Mouse (Mus musculus): ENCODE results near the gene Pced1a.

Pced1a gene

DNA sequence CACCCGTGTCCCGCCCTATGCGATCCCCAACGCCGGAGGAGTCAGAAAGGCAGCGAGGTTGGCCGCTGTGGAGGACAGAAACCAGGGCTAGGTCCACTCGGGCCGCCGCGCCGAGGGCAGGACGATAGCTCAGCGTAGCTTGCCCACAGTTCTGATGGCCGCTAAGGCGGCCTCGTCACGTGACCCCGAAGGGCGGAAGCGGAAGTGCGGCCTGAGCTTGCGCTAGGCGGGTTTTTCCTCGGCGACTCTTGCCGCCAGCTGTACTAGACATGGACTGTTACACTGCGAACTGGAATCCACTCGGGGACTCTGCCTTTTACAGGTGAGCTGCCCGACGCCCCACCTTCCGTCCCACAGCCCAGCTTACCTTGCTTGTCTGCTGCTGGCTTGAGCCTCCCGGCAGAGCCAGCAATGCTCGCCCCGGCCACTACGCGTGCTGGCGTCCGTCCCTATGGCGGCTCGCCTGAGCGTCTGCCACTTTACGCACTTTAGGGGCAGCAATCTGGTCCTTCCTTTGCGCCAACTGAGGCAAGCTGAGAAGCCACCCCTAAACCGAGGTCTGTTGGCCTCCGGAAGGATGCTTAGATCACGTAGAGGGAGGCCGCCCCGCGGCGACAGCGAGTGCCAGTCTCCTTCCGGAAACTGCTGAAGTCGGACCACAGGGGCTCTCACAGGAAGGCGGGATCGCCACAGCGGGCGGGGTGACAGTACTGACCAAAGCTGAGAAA is at the start of gene Pced1a, which contains the start of gene Vps16:
Gene Pced1a, minus strand, starts transcription at position 576 of the 728 bp plus-strand sequence.
Gene Vps16, plus strand, starts transcription at position 214 of the 728 bp plus-strand sequence.
- WGBS = under 1% methylated on average over 58 of the region's 58 CpGs

DNA sequence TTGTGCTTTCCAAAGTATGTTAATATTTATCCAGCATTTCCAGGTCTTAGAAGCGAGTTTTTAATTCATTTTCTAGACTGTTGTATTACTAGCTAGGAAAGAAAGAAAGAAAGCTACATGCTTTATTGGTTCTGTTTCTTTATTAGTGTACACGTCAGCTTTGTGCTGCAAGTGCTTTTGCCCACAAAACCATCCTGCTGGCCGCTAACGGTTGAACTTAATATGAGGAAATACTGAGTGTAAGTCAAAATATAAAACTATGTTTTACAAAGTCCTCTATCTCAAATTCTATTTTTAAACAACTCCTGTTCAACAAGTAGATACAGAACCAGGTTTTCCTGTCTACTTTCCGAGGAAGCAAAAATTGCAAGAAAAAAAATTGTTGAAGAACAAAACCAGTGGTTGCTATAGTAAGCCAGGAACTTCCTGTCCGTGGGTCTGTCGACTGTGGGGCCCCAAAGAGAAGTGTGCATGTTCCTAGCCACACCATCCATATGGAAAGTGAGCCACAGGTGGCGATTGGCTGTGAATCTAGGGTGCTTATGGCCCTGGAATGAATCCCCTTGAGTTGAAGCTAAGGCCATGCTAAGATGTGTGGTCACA is 48.5 kb upstream of the Pced1a start:
- 39% methylated on average over 8 of the region's 8 CpGs for WGBS

DNA sequence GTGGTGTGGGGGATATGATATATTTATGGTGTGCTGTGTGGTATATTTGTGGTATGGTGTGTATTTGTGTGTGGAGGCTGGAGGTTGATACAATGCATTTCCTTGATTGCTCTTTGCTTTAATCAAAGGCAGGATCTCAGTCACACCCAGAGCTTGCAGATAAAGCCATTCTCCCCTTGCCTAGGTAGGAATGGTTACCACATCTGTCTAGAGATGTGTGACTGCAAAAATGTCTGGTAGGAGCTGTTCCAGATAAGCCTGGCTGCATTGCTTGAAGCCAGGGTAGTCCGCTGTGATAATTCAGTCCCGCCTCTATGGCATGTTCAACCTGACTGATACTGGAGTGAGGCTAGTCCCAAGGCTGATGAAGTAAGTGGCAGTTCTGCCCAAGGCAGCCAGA is 45.4 kb upstream of the Pced1a start:
- WGBS = 48% methylated on average over 2 of the region's 2 CpGs

DNA sequence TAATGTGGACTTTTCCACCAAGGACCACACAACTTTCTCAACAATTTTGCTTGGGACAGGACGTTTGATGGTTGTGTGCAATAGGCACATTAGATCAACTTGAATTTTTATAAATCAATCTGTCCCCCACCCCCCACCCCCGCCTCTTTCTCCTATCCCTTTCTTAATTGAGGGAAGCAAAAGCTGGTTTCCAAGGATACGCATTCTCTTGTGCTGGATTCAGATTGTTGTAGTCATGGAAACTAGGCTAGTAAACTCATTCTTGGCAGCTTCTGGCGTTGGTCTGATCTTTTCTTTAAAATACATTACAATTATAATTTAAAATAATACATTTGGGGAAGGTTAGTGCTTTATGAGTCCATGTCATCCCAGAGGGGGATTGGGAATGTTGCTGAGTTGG is 44.9 kb upstream of the Pced1a start:
- 29% methylated on average over 4 of the region's 4 CpGs for WGBS

DNA sequence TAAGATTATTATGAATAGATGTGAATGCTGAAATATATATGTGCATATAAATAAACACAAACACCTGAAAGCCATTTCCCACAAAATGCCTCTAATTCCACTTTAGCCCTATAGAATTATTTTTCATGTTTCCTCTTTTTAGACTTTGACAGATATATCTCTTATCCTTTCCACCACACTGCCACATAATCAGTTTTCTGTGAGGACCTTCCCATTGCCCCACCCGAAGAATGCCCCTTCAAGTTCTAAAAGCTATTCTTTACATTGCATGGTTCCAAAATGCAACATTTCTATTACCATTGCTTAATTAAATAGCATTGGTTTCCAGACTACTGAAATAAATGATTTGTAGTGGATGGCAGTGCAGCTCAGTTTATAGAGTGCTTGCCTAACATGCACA is 41.9 kb upstream of the Pced1a start:
- WGBS = 92% methylated on average over 1 of the region's 1 CpGs

DNA sequence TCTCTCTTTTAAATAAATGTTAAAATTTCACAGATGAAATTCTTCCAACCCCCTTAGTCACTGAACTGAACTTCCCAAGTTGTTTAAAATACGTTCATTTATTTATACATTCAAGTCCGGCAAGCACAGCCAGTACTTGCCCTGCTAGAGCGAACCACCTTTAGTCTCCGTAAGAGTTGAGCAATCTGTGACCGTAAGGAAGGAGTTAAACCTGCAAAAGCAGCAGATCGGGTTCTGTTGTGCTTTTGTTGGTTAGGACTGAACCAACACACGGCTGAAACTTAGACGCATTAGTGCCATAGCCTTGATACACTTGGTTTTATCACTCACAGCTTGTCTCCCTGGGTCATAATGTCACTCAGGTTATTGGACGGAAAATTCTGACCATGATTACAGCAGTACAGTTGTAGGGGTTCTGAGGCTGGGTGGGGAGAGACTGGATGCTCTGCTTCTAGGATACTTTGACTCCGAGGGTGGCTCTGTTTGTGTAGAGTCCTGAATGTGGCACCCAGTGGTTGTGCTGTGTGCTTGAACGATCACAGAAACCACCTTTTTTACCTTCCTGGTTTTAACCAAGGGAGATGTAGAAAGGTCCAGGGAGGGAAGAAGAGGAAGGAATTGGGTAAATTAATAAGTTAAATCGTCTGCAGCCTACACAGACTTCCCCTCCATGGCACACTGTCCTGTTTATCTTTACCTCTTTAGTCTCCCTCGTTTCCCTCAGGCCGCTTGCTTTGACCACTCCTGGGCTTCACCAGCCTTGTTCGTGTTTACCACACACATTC is 37.0 kb upstream of the Pced1a start:
- WGBS = 59% methylated on average over 15 of the region's 15 CpGs

DNA sequence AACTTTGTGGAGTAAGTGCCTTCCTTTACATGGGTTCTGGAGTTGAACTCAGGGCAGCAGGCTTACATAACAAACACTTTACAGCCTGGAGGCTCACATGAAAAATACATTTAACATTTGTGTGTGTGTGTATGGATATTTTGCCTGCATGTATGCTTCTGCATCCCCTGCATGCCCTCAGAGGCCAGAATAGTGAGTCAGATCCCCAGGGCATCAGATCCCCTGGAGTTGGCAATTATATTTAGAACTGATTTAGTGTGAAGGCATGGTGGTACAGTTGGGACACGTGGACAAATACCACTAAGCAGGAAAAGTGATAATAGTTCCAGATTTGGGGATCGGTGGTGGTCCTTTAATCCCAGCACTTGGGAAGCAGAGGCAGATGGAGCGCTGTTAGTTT is 35.1 kb upstream of the Pced1a start:
- WGBS = 81% methylated on average over 3 of the region's 3 CpGs

DNA sequence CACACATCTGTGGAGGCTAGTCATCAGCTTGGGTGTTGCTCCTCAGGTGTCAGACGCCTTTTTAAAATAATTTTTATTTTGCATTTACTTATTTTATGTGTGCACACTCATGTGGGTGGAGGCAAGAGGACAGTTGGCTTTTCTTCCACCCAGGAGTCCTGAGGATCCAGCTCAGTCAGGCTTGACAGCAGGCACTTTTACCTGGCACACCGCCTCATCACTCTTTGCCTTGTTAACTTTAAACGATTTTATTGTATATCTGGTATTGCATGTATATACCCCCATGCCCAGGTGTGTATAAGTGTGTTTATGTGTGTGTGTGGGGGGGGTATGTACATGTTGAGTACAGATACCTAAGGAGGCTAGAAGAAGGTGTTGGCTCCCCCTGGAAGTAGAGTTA is 33.4 kb upstream of the Pced1a start:
- WGBS = 67% methylated on average over 3 of the region's 3 CpGs

DNA sequence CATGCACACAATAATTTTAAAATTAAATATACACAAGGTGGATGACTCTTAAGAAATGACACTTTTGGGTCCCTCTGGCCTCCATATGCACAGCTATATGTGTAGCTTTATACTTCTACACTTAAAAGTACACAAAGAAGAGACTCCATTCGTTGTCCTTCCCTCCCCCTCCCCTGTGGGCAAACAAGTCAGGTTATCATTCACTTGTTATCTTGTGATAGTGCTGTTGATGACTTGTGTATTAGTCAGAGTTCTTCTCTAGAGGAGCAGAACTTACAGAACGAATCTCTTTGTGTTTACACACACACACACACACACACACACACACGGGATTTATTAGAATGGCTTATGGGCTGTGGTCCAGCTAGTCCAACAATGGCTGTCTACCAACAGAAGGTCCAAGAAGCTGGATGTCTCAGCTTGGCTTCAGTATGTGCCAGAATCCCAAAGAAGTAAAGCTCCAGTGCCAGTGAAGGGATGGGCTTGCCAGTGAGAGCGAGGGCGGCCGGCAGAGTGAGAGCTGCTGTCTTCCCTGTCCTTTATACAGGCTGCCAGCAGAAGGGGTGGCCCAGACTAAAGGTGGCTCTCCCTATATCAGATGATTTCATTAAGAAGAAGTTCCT is 30.4 kb upstream of the Pced1a start:
- WGBS = 20% methylated on average over 6 of the region's 6 CpGs

DNA sequence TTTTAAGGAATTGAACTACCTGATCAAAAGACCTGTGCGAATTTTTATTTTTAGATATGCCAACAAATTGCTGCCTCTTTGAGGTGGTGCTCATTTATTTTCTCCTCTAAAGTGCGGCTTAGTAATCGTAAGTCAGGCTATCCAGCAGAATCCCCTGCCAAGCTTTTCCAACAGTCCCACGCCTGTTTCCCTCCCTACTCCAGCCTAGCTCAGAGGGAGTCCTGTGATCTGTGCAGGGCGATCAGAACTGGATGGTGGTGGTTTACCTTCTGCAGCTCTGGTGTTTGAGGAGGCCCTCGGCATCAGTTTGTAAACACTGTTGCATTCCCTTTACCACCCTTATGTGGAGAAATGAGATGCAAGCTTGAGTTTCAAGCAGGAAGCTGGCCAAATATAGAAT is 28.9 kb upstream of the Pced1a start:
- 10% methylated on average over 6 of the region's 6 CpGs for WGBS

DNA sequence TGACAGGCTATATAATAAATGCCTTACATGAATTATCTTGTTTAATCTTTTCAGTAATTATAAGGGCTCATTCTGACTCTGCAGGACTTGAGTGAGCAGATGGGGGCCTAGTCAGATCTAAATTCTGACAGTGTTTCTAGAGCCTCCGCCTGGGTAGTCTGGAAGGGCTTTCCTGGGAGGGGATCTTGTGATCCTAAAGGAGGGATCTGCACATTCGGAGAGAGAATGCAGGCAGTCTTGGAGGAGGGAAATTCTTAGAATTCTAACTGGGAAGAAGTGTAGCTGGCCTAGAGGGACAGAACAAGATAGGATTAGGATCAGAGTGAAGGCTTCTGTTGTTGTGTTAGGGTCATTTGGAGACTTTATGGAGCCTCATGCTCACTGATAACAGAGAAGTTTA is 27.8 kb upstream of the Pced1a start:
- 23% methylated on average over 2 of the region's 2 CpGs for WGBS

DNA sequence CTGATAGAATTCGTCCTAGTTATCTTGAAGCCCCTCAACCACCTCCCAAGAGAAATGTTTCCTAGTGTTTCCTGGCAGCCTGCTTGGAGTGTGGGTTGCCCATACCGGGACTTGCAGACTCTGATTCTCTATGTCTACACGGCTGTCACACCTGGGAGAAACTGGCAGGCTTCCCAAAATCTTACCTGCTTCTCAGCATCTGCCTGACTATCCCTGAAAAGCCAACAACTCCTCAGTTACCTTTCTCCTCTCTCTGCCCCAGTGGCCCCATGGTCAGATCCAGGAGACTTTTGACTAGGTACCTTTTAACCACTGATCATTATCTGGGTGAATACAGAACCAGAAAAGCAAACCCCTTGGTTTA is 27.2 kb upstream of the Pced1a start:
- 10% methylated on average over 3 of the region's 3 CpGs for WGBS

DNA sequence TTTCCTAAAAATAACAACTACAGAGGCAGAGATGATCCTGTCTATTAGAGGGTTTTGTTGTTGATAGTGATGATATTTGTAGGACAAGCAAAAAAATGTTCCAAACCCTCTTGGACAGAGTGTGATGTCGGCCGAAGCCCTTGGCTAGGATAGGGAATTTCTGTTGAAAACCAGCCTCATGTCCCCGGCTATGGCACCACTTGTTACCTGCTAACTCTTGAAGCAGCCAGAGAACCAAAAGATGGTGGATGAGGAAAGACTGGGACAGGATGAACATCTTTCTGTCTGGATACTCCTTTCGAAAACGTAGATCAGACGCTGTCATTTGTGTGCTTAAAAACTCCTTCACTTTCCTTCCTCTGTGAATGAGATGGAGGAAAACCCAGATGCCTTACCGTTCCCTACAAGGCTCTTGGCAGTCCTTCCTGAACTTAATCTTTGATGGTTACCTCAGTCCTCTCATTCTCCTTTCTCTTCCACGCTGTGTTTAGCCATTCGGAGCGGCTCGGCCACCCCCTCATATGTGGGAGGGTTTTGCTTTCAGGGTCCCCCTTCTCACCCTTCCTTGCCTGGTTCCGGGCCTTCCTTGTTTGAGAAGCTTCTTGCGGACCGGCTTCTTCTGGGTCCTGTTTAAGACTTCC is 26.7 kb upstream of the Pced1a start:
- WGBS = 8% methylated on average over 14 of the region's 14 CpGs

DNA sequence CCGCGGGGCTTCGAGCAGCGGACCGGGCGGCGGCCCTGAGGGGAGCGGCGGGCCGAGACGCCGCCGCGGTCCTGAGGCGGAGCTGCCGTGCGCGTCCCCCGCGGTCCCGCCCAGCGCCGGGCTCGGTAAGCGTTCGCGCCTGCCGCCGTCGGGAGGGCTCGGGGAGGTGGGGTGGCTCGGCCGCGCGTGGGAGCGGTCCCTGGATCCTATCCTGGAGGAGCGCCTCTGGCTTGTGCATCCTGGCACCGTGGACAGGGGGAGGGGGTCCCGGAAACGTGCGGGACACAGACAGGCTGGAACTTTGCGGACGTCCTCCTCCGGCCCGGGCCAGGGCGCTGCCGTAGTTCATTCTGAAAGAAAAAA is 25.9 kb upstream of the Pced1a start:
- under 1% methylated on average over 47 of the region's 47 CpGs for WGBS

DNA sequence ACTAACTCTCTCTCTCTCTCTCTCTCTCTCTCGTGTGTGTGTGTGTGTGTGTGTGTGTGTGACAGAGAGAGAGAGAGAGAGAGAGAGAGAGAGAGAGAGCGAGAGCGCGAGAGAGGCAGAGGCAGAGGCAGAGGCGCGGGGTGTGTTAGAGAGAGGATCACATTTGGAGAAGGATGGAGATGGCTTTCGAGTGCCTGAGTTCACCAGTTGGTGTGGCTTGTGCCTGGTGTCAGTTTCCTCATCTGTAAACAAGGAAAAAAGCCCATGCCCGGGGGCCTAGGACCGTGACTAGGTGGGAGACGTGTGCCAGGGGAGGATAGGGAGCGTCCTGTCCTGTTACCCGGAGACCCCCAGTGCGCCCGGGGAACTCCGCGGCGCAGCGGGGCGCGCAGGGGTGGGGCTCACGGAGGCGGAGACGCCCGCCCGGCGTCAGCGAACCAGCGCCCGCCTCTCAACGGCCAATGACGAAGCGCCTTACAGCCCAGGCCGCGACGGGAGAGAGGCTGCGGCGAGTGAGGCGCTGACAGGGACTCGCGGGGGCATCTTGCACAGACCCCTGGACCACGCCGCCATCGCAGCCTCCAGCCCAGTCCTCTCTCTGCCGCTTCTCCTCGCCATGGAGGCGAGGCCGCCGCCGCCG is 25.4 kb upstream of the Pced1a start, which contains the start of gene Ptpra:
Gene Ptpra, plus strand, starts transcription at position 485 of the 640 bp plus-strand sequence.
- WGBS = under 1% methylated on average over 50 of the region's 50 CpGs

DNA sequence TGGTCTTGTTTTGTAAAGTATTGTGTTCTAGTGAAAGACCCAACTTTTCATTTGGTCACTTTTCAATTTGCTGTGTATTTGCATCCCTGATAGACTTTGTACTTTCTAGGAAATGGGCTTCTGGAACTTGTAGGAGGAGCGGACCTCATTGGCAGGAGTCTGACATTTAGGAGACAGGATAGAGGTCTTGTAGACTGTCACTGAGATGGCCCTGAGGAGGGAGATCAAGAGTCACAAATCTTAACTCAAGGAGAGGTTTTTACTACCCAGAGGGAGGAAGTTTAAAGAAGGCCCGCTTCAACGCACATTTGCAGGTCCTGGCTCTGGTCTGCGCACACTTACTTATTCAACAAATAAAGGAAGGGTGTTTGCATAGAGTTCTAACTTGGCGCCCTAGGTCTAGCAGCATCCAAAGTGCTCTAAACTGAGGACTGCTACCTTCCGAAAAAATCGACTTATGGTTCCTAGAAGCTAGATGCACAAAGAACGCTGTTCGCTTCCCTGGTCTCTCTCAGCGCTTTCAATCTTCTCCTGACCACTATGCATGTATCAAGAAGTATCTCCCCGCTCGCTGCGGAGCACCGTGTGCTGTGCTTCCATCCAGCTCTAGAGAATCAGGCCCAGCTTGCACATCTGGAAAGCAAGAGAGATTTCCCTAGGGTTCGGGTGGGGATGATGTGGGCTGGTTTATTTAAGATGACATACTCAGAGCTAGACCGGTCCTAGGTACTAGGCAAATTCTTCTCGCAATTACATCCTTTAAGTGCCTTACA is 24.7 kb upstream of the Pced1a start:
- WGBS = 13% methylated on average over 17 of the region's 17 CpGs

DNA sequence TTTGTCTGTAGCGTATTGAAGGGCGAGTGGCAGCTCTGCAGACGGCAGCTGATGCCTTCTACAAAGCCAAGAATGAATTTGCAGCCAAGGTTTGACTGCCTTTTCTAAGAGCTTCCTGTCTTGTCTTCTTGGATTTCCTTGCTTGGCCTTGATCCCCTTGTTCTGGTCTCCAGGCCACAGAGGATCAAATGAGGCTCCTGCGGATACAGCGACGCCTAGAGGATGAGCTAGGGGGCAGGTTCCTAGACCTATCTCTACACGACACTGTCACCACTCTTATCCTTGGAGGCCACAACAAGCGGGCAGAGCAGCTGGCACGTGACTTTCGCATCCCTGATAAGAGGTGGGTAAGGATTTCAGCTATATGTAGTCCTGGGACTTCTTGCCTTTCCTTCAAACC is 17.7 kb upstream of the Pced1a start:
- 79% methylated on average over 10 of the region's 10 CpGs for WGBS

DNA sequence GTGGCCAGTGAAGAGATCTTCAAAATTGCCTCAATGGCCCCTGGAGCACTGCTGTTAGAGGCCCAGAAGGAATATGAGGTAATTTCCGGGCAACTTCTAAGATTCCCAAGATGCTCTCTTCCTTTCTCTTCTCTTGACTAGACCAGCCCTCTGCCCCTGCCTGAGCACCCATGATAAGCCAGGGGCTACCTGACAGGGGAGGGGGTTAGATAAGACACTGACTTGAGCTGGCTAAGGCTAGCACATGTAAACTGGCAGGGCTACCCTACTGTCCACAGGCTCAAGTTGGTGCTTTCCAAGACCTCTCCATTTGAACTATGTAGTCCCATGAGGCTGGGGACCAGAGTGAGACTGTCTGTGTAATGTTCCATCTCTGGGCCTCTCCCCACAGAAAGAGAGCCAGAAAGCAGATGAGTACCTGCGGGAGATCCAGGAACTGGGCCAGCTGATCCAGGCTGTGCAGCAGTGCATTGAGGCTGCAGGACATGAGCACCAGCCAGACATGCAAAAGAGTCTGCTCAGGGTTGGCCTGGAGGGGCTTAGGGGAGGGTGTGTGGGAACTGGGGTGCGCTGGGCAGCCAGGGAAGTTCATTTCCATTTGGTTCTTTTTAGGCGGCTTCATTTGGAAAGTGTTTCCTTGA is 15.5 kb upstream of the Pced1a start:
- WGBS = 91% methylated on average over 4 of the region's 4 CpGs

DNA sequence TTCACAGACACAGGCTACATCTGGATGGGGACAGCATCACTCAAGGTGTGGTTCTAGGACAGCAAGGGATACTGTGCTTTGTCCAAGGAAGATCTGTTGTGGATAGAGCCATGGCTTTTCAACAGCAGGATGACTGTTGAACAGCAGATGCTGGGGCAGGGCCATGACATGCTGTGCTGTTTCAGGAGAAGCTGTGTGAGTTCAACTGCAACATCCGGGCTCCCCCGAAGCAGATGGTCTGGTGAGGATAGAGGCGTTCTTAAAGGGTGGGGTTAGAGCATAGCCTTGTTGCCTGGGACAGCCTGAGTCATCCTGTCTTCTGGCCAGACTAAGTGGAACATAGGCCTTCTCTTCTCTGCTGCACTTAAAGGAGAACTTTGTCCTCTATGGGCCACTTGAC is 14.4 kb upstream of the Pced1a start:
- WGBS = 72% methylated on average over 3 of the region's 3 CpGs

DNA sequence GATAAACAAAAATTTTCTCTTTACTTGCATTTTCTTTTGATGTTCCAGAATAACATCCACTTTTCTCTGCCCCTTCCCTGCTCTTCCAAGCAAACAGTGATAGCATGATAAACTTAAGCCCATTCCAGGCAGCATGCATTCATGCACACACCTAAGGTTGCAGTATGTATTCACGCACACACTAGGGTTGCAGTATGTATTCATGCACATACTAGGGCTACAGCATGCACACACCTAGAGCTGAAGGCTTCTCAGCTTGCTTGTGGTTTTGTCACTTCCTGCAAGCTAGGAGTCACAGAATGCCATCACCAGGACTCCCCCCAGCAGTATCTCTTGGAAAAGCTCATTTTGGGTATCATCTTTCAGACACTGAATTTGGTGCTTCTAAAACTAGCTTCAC is 12.3 kb upstream of the Pced1a start:
- WGBS = 100% methylated on average over 1 of the region's 1 CpGs

Measured in cerebral cortex, adult 2 months (tissue).